Mouse (Mus musculus): ENCODE data around the gene Atp23.
A peak's percentile ranks its signal among the peaks of the same experiment; 100 is the strongest.

GRCm38 (mm10) chr10:126905650-126906075, 4.5 kb upstream of the Atp23 start:
- no peak for TF ChIP-seq E2F4 (IDR thresholded peaks at IDR 0.05; ENCODE audit: insufficient read depth)
- TF ChIP-seq POLR2AphosphoS2 (IDR thresholded peaks at IDR 0.05; ENCODE audit: insufficient read length, low read depth) = peak; percentile 86
- TF ChIP-seq POLR2A (IDR thresholded peaks at IDR 0.05; ENCODE audit: insufficient read length, low read depth) = peak; percentile 83
- TF ChIP-seq MYOD1 (IDR thresholded peaks at IDR 0.05; ENCODE audit: control insufficient read depth in 1 of 3, insufficient read length in 2 of 3, low read depth in 2 of 3) = no peak
- no peak for TF ChIP-seq TCF12 (IDR thresholded peaks at IDR 0.05; ENCODE audit: insufficient read depth, poor library complexity, severe bottlenecking)
- TF ChIP-seq CEBPB (IDR thresholded peaks at IDR 0.05; ENCODE audit: insufficient read depth, poor library complexity, severe bottlenecking) = peak; percentile 28; the same call in 1 of the 2 replicates

All from myocyte (in vitro differentiated cells).